Mouse (Mus musculus) brain, embryonic 14.5 days (tissue): ENCODE measurements around the gene Gal3st2. TPM values are rescaled to one million over a fixed set of nuclear protein-coding genes. Genes with fewer than 3 reads are reported as not detected.
"Not testable (repeated sequence)": the region's sequence is repeated elsewhere in the genome, so short reads cannot be mapped to it uniquely, and the experiment has no call there.

ENCODE experiments used
- DNase-seq: peaks from one replicate; pipeline ENCODE4 v3.0.0-alpha.2; 2011; ENCODE audit warnings: low read depth
- polyA plus RNA-seq: library from polyadenylated mRNA; depleted of rRNA; stranded (reverse); fragments of >200 nt; gene quantifications from 2 replicates; pipeline ENCODE4 v1.2.3, GENCODE M21; 2012; rRNA removed

The Gal3st2 gene
- polyA plus RNA-seq, 1 experiment = not detected

DNA sequence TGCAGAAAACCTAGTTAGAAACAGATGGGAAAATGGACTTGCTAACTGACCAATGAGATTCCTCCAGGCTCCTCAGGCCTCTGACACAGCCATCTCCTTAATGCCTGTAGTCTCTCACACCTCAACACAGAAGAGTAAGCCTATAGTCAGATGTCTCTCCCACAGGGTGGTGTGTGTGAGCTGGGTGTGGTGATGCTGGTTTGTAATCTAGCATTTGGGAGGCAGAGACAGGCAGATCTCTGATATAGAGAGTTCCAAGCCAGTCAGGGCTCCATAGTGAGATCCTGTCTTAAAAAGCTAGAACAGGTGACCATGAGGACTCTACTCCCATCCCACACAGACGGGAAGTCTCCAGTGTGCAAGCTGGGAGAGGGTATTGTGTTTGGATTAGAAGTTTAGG, 57.7 kb downstream of the Gal3st2 start:
- DNase-seq = not testable (repeated sequence)

DNA sequence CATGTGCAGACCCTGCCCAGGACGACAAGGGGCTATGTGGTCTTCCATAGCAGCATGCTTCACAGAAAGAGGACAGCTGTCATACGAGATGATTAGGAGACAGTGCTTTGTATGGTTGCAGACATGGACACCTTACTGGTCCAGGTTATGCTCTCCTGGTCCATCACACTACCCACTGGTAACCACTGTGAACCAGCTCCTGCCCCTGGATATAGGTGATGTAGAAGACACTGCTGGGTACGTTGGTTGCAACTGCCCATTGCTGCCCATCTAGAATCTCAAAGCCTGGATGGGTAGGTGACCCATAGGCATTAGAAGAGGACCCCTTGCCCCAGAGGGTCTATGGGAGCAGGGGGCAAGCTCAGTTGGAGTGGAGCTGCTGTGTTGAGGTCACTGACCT, 58.2 kb downstream of the Gal3st2 start:
- DNase-seq = not testable (repeated sequence)

DNA sequence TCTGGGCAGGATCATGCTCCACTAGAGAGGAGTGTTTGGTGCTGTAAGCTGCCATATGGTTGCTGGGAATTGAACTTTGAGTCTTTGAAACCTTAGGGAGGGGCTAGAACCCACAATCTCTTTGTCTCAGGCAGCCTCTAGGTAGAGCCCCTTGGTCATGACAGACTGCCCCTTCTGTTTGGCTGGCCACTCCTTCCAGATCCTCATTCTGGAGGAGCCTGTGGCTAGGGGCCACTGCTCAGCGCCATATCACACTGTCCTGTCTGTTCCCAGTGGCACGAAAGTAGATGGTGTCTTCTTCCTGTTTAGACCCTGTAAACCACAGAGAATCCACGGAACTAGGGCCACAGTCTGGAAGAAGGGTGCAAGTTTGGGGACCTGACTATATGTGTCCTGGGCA, 61.5 kb downstream of the Gal3st2 start:
- DNase-seq = not testable (repeated sequence)

DNA sequence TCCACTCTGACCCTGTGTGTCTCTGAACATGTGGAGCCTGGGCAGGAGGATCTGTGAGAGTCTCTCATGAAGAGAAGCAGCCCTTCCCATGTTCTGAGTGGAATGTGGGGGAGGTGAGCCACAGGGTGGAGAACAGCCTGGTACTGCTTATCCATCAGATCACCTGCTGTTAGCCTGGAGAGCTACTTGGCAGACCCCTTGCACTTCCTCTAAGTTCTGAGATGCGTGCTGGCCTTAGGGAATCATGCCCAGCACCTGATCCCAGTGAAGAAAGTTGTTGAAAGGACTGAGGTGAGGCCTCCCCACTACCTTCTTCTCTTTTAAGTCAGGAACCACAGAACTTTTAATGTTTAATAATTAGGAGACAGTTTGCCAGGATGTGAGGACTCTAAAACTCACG, 62.0 kb downstream of the Gal3st2 start:
- not testable (repeated sequence) for DNase-seq

Other genes starting within 250 kb of the Gal3st2 start
- gene Stk25, start 202.6 kb upstream of the Gal3st2 start, polyA plus RNA-seq = 338 and 358 TPM in 2 replicates
- 61.5 and 80.8 TPM in 2 replicates for gene Bok, start 175.6 kb upstream of the Gal3st2 start, polyA plus RNA-seq
- 70.7 and 78.1 TPM in 2 replicates for gene Atg4b, start 109.8 kb upstream of the Gal3st2 start, polyA plus RNA-seq
- gene Thap4, start 106.4 kb upstream of the Gal3st2 start, polyA plus RNA-seq = 44.9 and 53.1 TPM in 2 replicates
- 145 and 243 TPM in 2 replicates for gene Dtymk, start 59.4 kb upstream of the Gal3st2 start, polyA plus RNA-seq
- gene Ing5, start 57.3 kb upstream of the Gal3st2 start, polyA plus RNA-seq = 9.0 and 10.2 TPM in 2 replicates
- gene D2hgdh, start 36.4 kb upstream of the Gal3st2 start, polyA plus RNA-seq = 23.2 and 24.2 TPM in 2 replicates
- gene Gal3st2b, start 57.0 kb downstream of the Gal3st2 start, polyA plus RNA-seq = 0.16 TPM in 1 of 2 replicates, not detected in the other
- not detected in 2 replicates for gene Gal3st2c, start 129.2 kb downstream of the Gal3st2 start, polyA plus RNA-seq
- gene Neu4, start 159.1 kb downstream of the Gal3st2 start, polyA plus RNA-seq = not detected in 2 replicates
- gene Pdcd1, start 191.2 kb downstream of the Gal3st2 start, polyA plus RNA-seq = not detected in 2 replicates